Mouse (Mus musculus): ENCODE data around the gene Crebzf. TPM values are rescaled to one million over a fixed set of nuclear protein-coding genes. Genes with fewer than 3 reads are reported as not detected.
A peak's percentile ranks its signal among the peaks of the same experiment; 100 is the strongest.

Gene Crebzf
- total and polyA plus RNA-seq, 3 experiments = 51.8 to 102 (median 74.0) TPM

DNA sequence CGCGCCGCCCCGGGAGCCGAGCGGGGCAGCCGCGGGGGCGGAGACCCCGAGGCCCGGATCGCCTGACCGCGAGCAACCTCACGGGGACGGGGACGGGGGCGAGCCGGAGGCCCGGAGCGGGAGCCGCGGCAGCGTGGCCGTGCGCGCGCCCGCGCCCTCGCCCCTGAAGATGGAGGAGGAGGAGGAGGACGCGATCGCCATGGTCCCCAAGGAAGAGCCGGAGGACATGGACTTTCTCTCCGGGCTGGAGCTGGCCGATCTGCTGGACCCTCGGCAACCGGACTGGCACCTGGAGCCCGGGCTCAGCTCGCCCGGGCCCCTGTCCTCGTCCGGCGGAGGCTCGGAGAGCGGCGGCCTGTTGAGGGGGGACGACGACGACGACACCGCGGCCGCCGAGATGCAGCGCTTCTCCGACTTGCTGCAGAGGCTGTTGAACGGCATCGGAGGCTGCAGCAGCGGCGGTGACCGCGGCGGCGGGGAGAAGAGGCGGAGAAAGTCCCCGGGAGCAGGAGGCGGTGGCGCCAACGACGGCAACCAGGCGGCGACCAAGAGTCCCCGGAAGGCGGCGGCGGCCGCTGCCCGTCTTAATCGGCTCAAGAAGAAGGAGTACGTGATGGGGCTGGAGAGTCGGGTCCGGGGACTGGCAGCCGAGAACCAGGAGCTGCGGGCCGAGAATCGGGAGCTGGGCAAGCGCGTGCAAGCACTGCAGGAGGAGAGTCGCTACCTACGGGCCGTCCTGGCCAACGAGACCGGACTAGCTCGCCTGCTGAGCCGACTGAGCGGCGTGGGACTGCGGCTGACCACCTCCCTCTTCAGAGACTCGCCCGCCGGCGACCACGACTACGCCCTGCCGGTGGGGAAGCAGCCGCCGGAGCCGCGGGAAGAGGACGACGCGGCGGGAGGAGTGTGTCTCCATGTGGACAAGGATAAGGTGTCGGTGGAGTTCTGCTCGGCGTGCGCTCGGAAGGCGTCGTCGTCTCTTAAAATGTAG, 867 bp downstream of the Crebzf start:
- Histone ChIP-seq H3K4me3 (replicated peaks in 1 of 3; ENCODE audit: low read depth in 2 of 3, low read length in 2 of 3, poor library complexity in 1 of 3) (peak overlapping the region; percentile 77 to 100 (median 94)), H3K36me3 (replicated peaks in 1 of 2; ENCODE audit: control insufficient read depth in 1 of 2, insufficient read depth in 1 of 2, low read length in 1 of 2) (peaks cover 3 to 22% of the 10 kb centered on the region in 2 experiments), H3K4me1 (ENCODE audit: control insufficient read depth in 1 of 2, insufficient read depth in 2 of 2) (peaks cover 0 to 15% of the 10 kb centered on the region in 2 experiments; a peak in 1 of 4 replicates), H3K27ac (ENCODE audit: insufficient read depth, low read depth) (peak overlapping the region; percentile 70), H3K4me2 (ENCODE audit: insufficient read depth, low read depth, poor library complexity, severe bottlenecking) (peak overlapping the region; percentile 94), H3K9ac (ENCODE audit: insufficient read depth, low read depth) (peak overlapping the region; percentile 99), H3K27me3 (replicated peaks) (no peaks in the 10 kb centered on the region), H3K9me3 (replicated peaks; ENCODE audit: low read length) (no peaks in the 10 kb centered on the region), H3K79me2 (replicated peaks; ENCODE audit: control insufficient read depth, extremely low read depth, insufficient read depth, poor library complexity, severe bottlenecking) (peaks cover 33% of the 10 kb centered on the region)
- in situ Hi-C loops (cut with MboI; ENCODE audit: low pct_ligation_motif_present, low pct_unique_long_range_greater_than_20kb, low sequenced_read_pairs) (loop anchor here (25.0 kb wide), 1 partner anchor 431 kb away; no protein-coding TSS in a partner anchor), dilution Hi-C loops (cut with MboI; ENCODE audit: extremely low pct_ligation_motif_present, extremely low pct_unique_long_range_greater_than_20kb, low sequenced_read_pairs) (no loop called here)
- TF ChIP-seq ELF1 (IDR thresholded peaks at IDR 0.05; ENCODE audit: low read depth, low read length) = peak; percentile 11; the same call in 1 of the 2 replicates
- 0 out of 2 replicates have a peak, but pooled peaks have one; percentile 2 for TF ChIP-seq MXI1 (IDR thresholded peaks at IDR 0.05; ENCODE audit: low read depth, low read length)
- no peak for TF ChIP-seq HCFC1 (IDR thresholded peaks at IDR 0.05; ENCODE audit: low read depth, low read length)
- peak; percentile 84 for TF ChIP-seq UBTF (IDR thresholded peaks at IDR 0.05; ENCODE audit: low read depth, low read length)
- no peak for DNase-seq (ENCODE audit: extremely low read depth)

DNA sequence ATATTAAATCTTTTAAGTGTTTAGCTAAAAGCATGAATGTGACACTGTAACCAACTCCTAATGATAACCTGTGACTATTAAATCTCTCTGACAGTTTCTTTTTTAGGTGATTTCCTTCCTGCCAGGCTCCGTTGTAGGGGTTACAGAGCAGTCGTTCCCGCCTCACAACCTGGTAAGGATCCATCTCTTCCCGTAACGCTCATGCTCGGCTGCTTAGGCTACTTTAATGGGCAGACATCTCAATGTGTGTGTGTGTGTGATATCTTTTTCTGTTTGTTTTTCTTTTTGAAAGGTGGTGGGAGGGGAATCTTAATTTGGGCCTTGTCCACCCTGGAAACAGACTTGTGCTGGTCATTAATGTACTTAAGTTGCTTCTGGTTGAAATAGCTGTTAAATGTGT, 1.7 kb downstream of the Crebzf start:
- Histone ChIP-seq H3K79me2 (replicated peaks; ENCODE audit: control insufficient read depth, extremely low read depth, insufficient read depth, poor library complexity, severe bottlenecking) (peaks cover 36% of the 10 kb centered on the region), H3K27ac (ENCODE audit: insufficient read depth, low read depth) (no peak overlapping the region), H3K27me3 (replicated peaks) (no peaks in the 10 kb centered on the region), H3K4me1 (ENCODE audit: control insufficient read depth in 1 of 2, insufficient read depth in 2 of 2) (peaks cover 0 to 21% of the 10 kb centered on the region in 2 experiments; a peak in 2 of 4 replicates), H3K9me3 (replicated peaks; ENCODE audit: low read length) (no peaks in the 10 kb centered on the region), H3K4me3 (replicated peaks in 1 of 3; ENCODE audit: low read depth in 2 of 3, low read length in 2 of 3, poor library complexity in 1 of 3) (peak overlapping the region; percentile 77 to 100 (median 94)), H3K4me2 (ENCODE audit: insufficient read depth, low read depth, poor library complexity, severe bottlenecking) (peak overlapping the region; percentile 94), H3K9ac (ENCODE audit: insufficient read depth, low read depth) (peak overlapping the region; percentile 99), H3K36me3 (replicated peaks in 1 of 2; ENCODE audit: control insufficient read depth in 1 of 2, insufficient read depth in 1 of 2, low read length in 1 of 2) (peaks cover 5 to 29% of the 10 kb centered on the region in 2 experiments)
- no peak for TF ChIP-seq POLR2A (IDR thresholded peaks at IDR 0.05; ENCODE audit: low read depth, low read length)
- TF ChIP-seq IRF4 (IDR thresholded peaks at IDR 0.05; ENCODE audit: low read depth, low read length) = no peak
- TF ChIP-seq SIN3A (IDR thresholded peaks at IDR 0.05; ENCODE audit: low read length) = peak; percentile 79; the same call in 1 of the 2 replicates
- TF ChIP-seq RCOR1 (conservative IDR thresholded peaks at IDR 0.05; ENCODE audit: low read depth, low read length) = no peak
- no peak for TF ChIP-seq BHLHE40 (IDR thresholded peaks at IDR 0.05; ENCODE audit: low read depth, low read length)
- TF ChIP-seq PAX5 (IDR thresholded peaks at IDR 0.05; ENCODE audit: low read length) = no peak
- dilution Hi-C loops (cut with MboI; ENCODE audit: extremely low pct_ligation_motif_present, extremely low pct_unique_long_range_greater_than_20kb, low sequenced_read_pairs) = no loop called here
- DNase-seq (ENCODE audit: extremely low read depth) = no peak
- in situ Hi-C loops (cut with MboI; ENCODE audit: low pct_ligation_motif_present, low pct_unique_long_range_greater_than_20kb, low sequenced_read_pairs) = loop anchor here (25.0 kb wide), 1 partner anchor 432 kb away; no protein-coding TSS in a partner anchor
